Mouse (Mus musculus): ENCODE data around the gene Myo1d. TPM values are rescaled to one million over a fixed set of nuclear protein-coding genes. Genes with fewer than 3 reads are reported as not detected.

Myo1d gene
- polyA plus RNA-seq, 1 experiment = 37.1 TPM

DNA sequence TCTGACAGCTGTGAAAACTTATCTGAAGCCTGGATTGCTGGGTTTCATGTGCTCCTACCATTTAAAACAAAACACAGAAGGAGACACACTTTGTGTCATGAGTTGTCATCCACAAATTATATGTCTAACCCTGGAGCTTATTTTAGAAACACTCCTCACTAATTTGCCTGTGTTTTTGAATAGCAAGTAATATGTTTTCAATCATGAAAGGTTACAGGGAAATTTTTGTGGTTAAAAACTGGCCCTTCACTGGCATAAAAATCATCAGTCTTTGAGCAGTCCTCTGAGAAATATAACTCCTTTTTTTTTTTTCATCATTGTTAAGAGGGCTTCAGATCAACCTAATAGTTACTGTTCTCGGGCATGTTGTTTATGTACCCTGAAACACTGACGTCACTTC lies 25.6 kb downstream of the Myo1d start:
- TF ChIP-seq POLR2A (IDR thresholded peaks at IDR 0.05; ENCODE audit: low read depth, low read length) (no peak), CTCF (conservative IDR thresholded peaks at IDR 0.05; ENCODE audit: insufficient read depth, insufficient read length, low read depth, low read length) (no peak)
- Histone ChIP-seq H3K27ac (ENCODE audit: insufficient read depth, low read depth, low read length) (no peak overlapping the region), H3K4me3 (ENCODE audit: insufficient read depth, low read depth, low read length) (no peak overlapping the region), H3K4me1 (ENCODE audit: control insufficient read depth, insufficient read depth, low read length) (0 out of 2 replicates have a peak, but pooled peaks cover 7% of the 10 kb centered on the region), H3K36me3 (ENCODE audit: control insufficient read depth, insufficient read depth, low read length) (no peaks in the 10 kb centered on the region), H3K27me3 (replicated peaks; ENCODE audit: control insufficient read depth, insufficient read depth, low read length) (no peaks in the 10 kb centered on the region)
- 62% methylated on average over 2 of the region's 2 CpGs for WGBS
- DNase-seq = no peak

GRCm38 (mm10) chr11:80751168-80751567 lies 28.7 kb downstream of the Myo1d start:
- no peak for DNase-seq
- Histone ChIP-seq H3K27ac (ENCODE audit: insufficient read depth, low read depth, low read length) (no peak overlapping the region), H3K4me1 (ENCODE audit: control insufficient read depth, insufficient read depth, low read length) (0 out of 2 replicates have a peak, but pooled peaks cover 5% of the 10 kb centered on the region), H3K27me3 (replicated peaks; ENCODE audit: control insufficient read depth, insufficient read depth, low read length) (no peaks in the 10 kb centered on the region), H3K4me3 (ENCODE audit: insufficient read depth, low read depth, low read length) (no peak overlapping the region), H3K36me3 (ENCODE audit: control insufficient read depth, insufficient read depth, low read length) (no peaks in the 10 kb centered on the region)
- WGBS = 82% methylated on average over 1 of the region's 1 CpGs
- TF ChIP-seq POLR2A (IDR thresholded peaks at IDR 0.05; ENCODE audit: low read depth, low read length) (no peak), CTCF (conservative IDR thresholded peaks at IDR 0.05; ENCODE audit: insufficient read depth, insufficient read length, low read depth, low read length) (no peak)

- Histone ChIP-seq H3K4me3 (ENCODE audit: insufficient read depth, low read depth, low read length) (no peak overlapping the region), H3K27ac (ENCODE audit: insufficient read depth, low read depth, low read length) (no peak overlapping the region), H3K4me1 (ENCODE audit: control insufficient read depth, insufficient read depth, low read length) (0 out of 2 replicates have a peak, but pooled peaks cover 3% of the 10 kb centered on the region), H3K27me3 (replicated peaks; ENCODE audit: control insufficient read depth, insufficient read depth, low read length) (no peaks in the 10 kb centered on the region), H3K36me3 (ENCODE audit: control insufficient read depth, insufficient read depth, low read length) (no peaks in the 10 kb centered on the region)
- DNase-seq = no peak
- 95% methylated on average over 1 of the region's 1 CpGs for WGBS
- no peak for TF ChIP-seq CTCF (conservative IDR thresholded peaks at IDR 0.05; ENCODE audit: insufficient read depth, insufficient read length, low read depth, low read length)
- TF ChIP-seq POLR2A (IDR thresholded peaks at IDR 0.05; ENCODE audit: low read depth, low read length) = no peak
Measured at GRCm38 (mm10) chr11:80749187-80749586, 30.6 kb downstream of the Myo1d start.

DNA sequence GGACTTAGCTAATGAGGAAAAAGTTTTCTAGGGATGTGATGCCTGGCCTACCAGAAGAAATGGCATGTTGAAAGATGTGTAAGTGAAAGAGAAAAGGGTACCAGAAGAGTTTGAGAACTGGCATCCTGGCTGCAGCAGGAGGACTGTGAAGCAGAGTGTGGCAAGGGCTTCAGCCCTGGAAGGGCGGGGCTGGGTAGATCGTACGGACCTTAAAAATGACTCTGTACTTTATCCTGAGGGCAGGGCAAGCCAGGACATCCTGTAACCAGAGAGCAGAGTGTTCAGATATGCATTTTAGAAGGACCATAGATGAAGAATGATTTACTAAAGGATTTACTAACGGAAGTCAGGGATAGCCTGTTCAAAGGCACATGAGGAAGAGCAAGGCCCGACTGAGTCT lies 34.4 kb downstream of the Myo1d start:
- no peak for DNase-seq
- WGBS = 43% methylated on average over 5 of the region's 5 CpGs
- H3K27me3 ChIP-seq (replicated peaks; ENCODE audit: control insufficient read depth, insufficient read depth, low read length) = no peaks in the 10 kb centered on the region
- H3K4me3 ChIP-seq (ENCODE audit: insufficient read depth, low read depth, low read length) = no peak overlapping the region
- H3K36me3 ChIP-seq (ENCODE audit: control insufficient read depth, insufficient read depth, low read length) = no peaks in the 10 kb centered on the region
- no peak for TF ChIP-seq CTCF (conservative IDR thresholded peaks at IDR 0.05; ENCODE audit: insufficient read depth, insufficient read length, low read depth, low read length)
- H3K4me1 ChIP-seq (ENCODE audit: control insufficient read depth, insufficient read depth, low read length) = no peaks in the 10 kb centered on the region
- H3K27ac ChIP-seq (ENCODE audit: insufficient read depth, low read depth, low read length) = no peak overlapping the region

DNA sequence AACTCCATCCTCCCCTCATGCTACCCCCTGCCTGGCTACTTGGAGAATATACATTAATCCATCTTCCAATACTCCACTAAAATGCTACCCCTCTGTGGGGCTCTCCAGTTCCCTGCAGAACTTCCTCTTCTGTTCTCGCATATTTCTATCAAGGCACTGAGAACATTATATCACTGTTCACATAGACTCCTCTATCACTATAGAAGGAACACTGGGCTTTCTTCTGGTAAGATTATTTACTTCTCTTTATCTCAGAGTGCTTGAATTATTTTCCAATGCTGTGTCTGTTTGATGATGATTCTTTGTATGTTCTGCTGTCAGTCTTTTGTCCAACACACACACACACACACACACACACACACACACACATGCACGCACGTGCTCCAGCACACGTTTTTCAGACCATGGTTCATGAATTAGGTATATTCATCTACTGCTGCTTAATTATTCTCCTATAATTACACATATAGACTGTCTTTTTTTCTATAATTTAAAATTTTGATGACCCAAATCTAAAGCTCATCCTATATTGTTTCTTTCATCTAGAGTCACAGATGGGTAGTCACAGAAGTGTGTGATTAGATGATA lies 35.9 kb downstream of the Myo1d start:
- no peak for DNase-seq
- no peak overlapping the region for H3K27ac ChIP-seq (ENCODE audit: insufficient read depth, low read depth, low read length)
- no peaks in the 10 kb centered on the region for H3K36me3 ChIP-seq (ENCODE audit: control insufficient read depth, insufficient read depth, low read length)
- no peak for TF ChIP-seq CTCF (conservative IDR thresholded peaks at IDR 0.05; ENCODE audit: insufficient read depth, insufficient read length, low read depth, low read length)
- no peak for TF ChIP-seq POLR2A (IDR thresholded peaks at IDR 0.05; ENCODE audit: low read depth, low read length)
- no peaks in the 10 kb centered on the region for H3K4me1 ChIP-seq (ENCODE audit: control insufficient read depth, insufficient read depth, low read length)
- no peaks in the 10 kb centered on the region for H3K27me3 ChIP-seq (replicated peaks; ENCODE audit: control insufficient read depth, insufficient read depth, low read length)
- no peak overlapping the region for H3K4me3 ChIP-seq (ENCODE audit: insufficient read depth, low read depth, low read length)
- WGBS = 88% methylated on average over 4 of the region's 4 CpGs

- no peaks in the 10 kb centered on the region for H3K36me3 ChIP-seq (ENCODE audit: control insufficient read depth, insufficient read depth, low read length)
- over 99% methylated on average over 4 of the region's 4 CpGs for WGBS
- no peaks in the 10 kb centered on the region for H3K27me3 ChIP-seq (replicated peaks; ENCODE audit: control insufficient read depth, insufficient read depth, low read length)
- no peaks in the 10 kb centered on the region for H3K4me1 ChIP-seq (ENCODE audit: control insufficient read depth, insufficient read depth, low read length)
- no peak overlapping the region for H3K27ac ChIP-seq (ENCODE audit: insufficient read depth, low read depth, low read length)
- DNase-seq = no peak
- no peak overlapping the region for H3K4me3 ChIP-seq (ENCODE audit: insufficient read depth, low read depth, low read length)
- TF ChIP-seq POLR2A (IDR thresholded peaks at IDR 0.05; ENCODE audit: low read depth, low read length) (no peak), CTCF (conservative IDR thresholded peaks at IDR 0.05; ENCODE audit: insufficient read depth, insufficient read length, low read depth, low read length) (no peak)
Measured at GRCm38 (mm10) chr11:80742462-80742861, 37.4 kb downstream of the Myo1d start.

DNA sequence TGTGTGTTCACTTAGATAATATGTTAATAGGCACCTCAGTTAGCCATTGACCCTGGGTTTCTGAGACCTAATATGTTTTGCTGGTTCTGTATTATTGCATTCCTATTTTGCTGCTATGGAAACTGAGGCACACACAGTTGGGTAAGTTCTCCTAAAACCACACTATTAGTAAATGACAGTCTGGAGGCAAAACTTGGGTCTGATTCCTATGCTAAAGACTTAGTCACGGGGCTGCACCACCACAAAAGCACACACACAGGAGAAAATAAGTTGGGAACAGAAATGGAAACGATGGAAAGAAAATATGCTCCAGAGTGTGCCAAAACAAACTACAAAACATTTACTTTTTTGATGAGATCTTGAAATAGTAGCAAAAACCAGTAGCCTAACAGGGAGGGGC lies 45.1 kb downstream of the Myo1d start:
- WGBS = 72% methylated on average over 2 of the region's 2 CpGs
- no peaks in the 10 kb centered on the region; the same call in 1 of the 2 replicates for H3K27me3 ChIP-seq (replicated peaks; ENCODE audit: control insufficient read depth, insufficient read depth, low read length)
- TF ChIP-seq CTCF (conservative IDR thresholded peaks at IDR 0.05; ENCODE audit: insufficient read depth, insufficient read length, low read depth, low read length) (no peak), POLR2A (IDR thresholded peaks at IDR 0.05; ENCODE audit: low read depth, low read length) (no peak)
- H3K36me3 ChIP-seq (ENCODE audit: control insufficient read depth, insufficient read depth, low read length) = no peaks in the 10 kb centered on the region; the same call in 1 of the 2 replicates
- H3K4me3 ChIP-seq (ENCODE audit: insufficient read depth, low read depth, low read length) = no peak overlapping the region
- H3K4me1 ChIP-seq (ENCODE audit: control insufficient read depth, insufficient read depth, low read length) = no peaks in the 10 kb centered on the region
- no peak for DNase-seq
- no peak overlapping the region for H3K27ac ChIP-seq (ENCODE audit: insufficient read depth, low read depth, low read length)

All from kidney, adult 2 months (tissue).